Mouse (Mus musculus) limb, embryonic 11.5 days (tissue): ENCODE measurements around the gene L3mbtl1. TPM values are rescaled to one million over a fixed set of nuclear protein-coding genes. Genes with fewer than 3 reads are reported as not detected.

ENCODE experiments used
- ATAC-seq: fragments of 200-750 bp; cut with Nextera tagmentation; 2 replicates; pipeline ENCODE4 v1.8.0; 2017; ENCODE audit warnings: low read depth; ENCODE audit not compliant: insufficient number of reproducible peaks, low FRiP score, low TSS enrichment
- DNase-seq: peaks from one replicate; pipeline ENCODE4 v3.0.0-alpha.2; 2015; ENCODE audit warnings: low spot score
- H3K27ac ChIP-seq: fragments of 300-500 bp; sonication (generic); replicated peaks from 2 replicates; pipeline ENCODE4 v1.5.1; 2014; ENCODE audit warnings: low read depth, mild to moderate bottlenecking, low read length
- H3K27me3 ChIP-seq: fragments of 300-500 bp; sonication (generic); 2 replicates; pipeline ENCODE4 v1.6.1; 2014; ENCODE audit warnings: mild to moderate bottlenecking, low read length, mixed read lengths; ENCODE audit not compliant: control insufficient read depth, insufficient read depth
- H3K36me3 ChIP-seq: fragments of 300-500 bp; sonication (generic); 2 replicates; pipeline ENCODE4 v1.6.1; 2014; ENCODE audit warnings: mild to moderate bottlenecking, low read length, moderate library complexity, mixed read lengths; ENCODE audit not compliant: control insufficient read depth, insufficient read depth
- H3K4me1 ChIP-seq: fragments of 300-500 bp; sonication (generic); 2 replicates; pipeline ENCODE4 v1.6.1; 2014; ENCODE audit warnings: low read length, mixed read lengths; ENCODE audit not compliant: control insufficient read depth, insufficient read depth
- H3K4me2 ChIP-seq: fragments of 300-500 bp; sonication (generic); 2 replicates; pipeline ENCODE4 v1.6.1; 2014; ENCODE audit warnings: low read depth, mild to moderate bottlenecking, moderate library complexity; ENCODE audit not compliant: severe bottlenecking
- H3K4me3 ChIP-seq: fragments of 300-500 bp; sonication (generic); 2 replicates; pipeline ENCODE4 v1.5.1; 2014; ENCODE audit warnings: low read depth, low read length
- H3K9ac ChIP-seq: fragments of 300-500 bp; sonication (generic); 2 replicates; pipeline ENCODE4 v1.6.1; 2014; ENCODE audit warnings: mild to moderate bottlenecking, low read length
- H3K9me3 ChIP-seq: fragments of 300-500 bp; sonication (generic); 2 replicates; pipeline ENCODE4 v1.6.1; 2016; ENCODE audit warnings: low read length; ENCODE audit not compliant: control insufficient read depth
- WGBS: fragments of 180-500 bp; shearing (Covaris S2); extraction: QIAGEN DNeasy Blood & Tissue Kit; methylation state at CpG from one replicate; pipeline ENCODE4 v1.1.7; 2014; 5-methylcytosine and 5-hydroxymethylcytosine counted together
- polyA plus RNA-seq: library from polyadenylated mRNA; unstranded; fragments of >200 nt; fragmentation: Nextera tagmentation; extraction: Ambion mirVana; gene quantifications from 2 replicates; pipeline ENCODE4 v1.2.1, GENCODE M21; 2014

Gene L3mbtl1
- polyA plus RNA-seq, 1 experiment from 2014 or later = 0.17 TPM

GRCm38 (mm10) chr2:162948221-162948620 lies 4.9 kb downstream of the L3mbtl1 start:
- H3K9ac ChIP-seq = no peak overlapping the region
- DNase-seq (no peak), ATAC-seq (no peak)
- no peaks in the 10 kb centered on the region for H3K36me3 ChIP-seq
- 62% methylated on average over 14 of the region's 14 CpGs for WGBS
- peak overlapping the region; percentile 35; the same call in 1 of the 2 replicates for H3K4me2 ChIP-seq
- H3K27me3 ChIP-seq = 0 out of 2 replicates have a peak, but pooled peaks cover 2% of the 10 kb centered on the region
- H3K27ac ChIP-seq = no peak overlapping the region
- no peaks in the 10 kb centered on the region for H3K4me1 ChIP-seq
- H3K4me3 ChIP-seq = no peak overlapping the region
- H3K9me3 ChIP-seq = no peaks in the 10 kb centered on the region

DNA sequence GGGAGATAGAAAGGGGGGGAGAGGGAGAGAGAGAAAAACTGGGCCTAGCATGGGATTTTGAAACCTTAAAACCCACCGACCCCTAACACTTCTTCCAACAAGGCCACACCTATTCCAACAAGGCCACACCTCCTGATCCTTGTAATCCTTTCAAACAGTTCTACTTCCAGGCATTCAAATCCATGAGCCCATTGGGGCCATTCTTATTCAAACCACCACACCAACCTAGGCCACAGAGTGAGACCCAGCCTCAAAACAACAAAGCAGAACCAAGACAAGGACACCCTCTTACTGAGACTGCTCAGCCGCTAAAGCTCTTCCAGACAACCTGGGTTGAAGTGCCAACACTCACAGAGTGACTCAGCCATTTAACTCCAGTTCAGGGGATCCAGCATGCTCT lies 7.5 kb downstream of the L3mbtl1 start:
- H3K36me3 ChIP-seq = no peaks in the 10 kb centered on the region
- no peaks in the 10 kb centered on the region for H3K27me3 ChIP-seq
- no peaks in the 10 kb centered on the region for H3K9me3 ChIP-seq
- WGBS = 87% methylated on average over 2 of the region's 2 CpGs
- H3K4me1 ChIP-seq = no peaks in the 10 kb centered on the region
- DNase-seq = no peak
- H3K4me3 ChIP-seq = no peak overlapping the region
- ATAC-seq = no peak
- no peak overlapping the region for H3K9ac ChIP-seq
- H3K27ac ChIP-seq = no peak overlapping the region
- H3K4me2 ChIP-seq = no peak overlapping the region

GRCm38 (mm10) chr2:162956843-162957242 lies 13.6 kb downstream of the L3mbtl1 start:
- no peak overlapping the region for H3K27ac ChIP-seq
- WGBS = 95% methylated on average over 2 of the region's 2 CpGs

GRCm38 (mm10) chr2:162961321-162961720 lies 18.0 kb downstream of the L3mbtl1 start:
- DNase-seq (no peak), ATAC-seq (no peak)
- no peaks in the 10 kb centered on the region for H3K4me1 ChIP-seq
- H3K4me2 ChIP-seq = no peak overlapping the region
- H3K27me3 ChIP-seq = no peaks in the 10 kb centered on the region
- no peak overlapping the region for H3K4me3 ChIP-seq
- no peaks in the 10 kb centered on the region for H3K36me3 ChIP-seq
- WGBS = 73% methylated on average over 9 of the region's 10 CpGs
- no peak overlapping the region for H3K9ac ChIP-seq
- H3K27ac ChIP-seq = no peak overlapping the region
- H3K9me3 ChIP-seq = no peaks in the 10 kb centered on the region

More at GRCm38 (mm10) chr2:162956843-162957242, 13.6 kb downstream of the L3mbtl1 start:
- no peak overlapping the region for H3K4me3 ChIP-seq
- no peaks in the 10 kb centered on the region for H3K9me3 ChIP-seq
- no peak overlapping the region for H3K9ac ChIP-seq
- no peaks in the 10 kb centered on the region for H3K36me3 ChIP-seq
- ATAC-seq (no peak), DNase-seq (no peak)
- H3K4me2 ChIP-seq = no peak overlapping the region
- no peaks in the 10 kb centered on the region for H3K27me3 ChIP-seq
- no peaks in the 10 kb centered on the region for H3K4me1 ChIP-seq

- Histone ChIP-seq H3K27ac (no peak overlapping the region), H3K9me3 (no peaks in the 10 kb centered on the region), H3K36me3 (no peaks in the 10 kb centered on the region), H3K4me2 (no peak overlapping the region), H3K27me3 (no peaks in the 10 kb centered on the region), H3K9ac (no peak overlapping the region), H3K4me1 (no peaks in the 10 kb centered on the region), H3K4me3 (no peak overlapping the region)
- ATAC-seq (no peak), DNase-seq (no peak)
- WGBS = 93% methylated on average over 2 of the region's 2 CpGs
These were observed 23.5 kb downstream of the L3mbtl1 start for GRCm38 (mm10) chr2:162966734-162967133.

- DNase-seq (peak; percentile 64), ATAC-seq (no peak; the same call in 1 of the 2 replicates)
- Histone ChIP-seq H3K4me1 (no peaks in the 10 kb centered on the region), H3K4me3 (no peak overlapping the region), H3K9ac (no peak overlapping the region), H3K4me2 (no peak overlapping the region), H3K36me3 (no peaks in the 10 kb centered on the region), H3K27ac (no peak overlapping the region), H3K9me3 (no peaks in the 10 kb centered on the region), H3K27me3 (no peaks in the 10 kb centered on the region)
- WGBS = 8% methylated on average over 5 of the region's 5 CpGs
These were observed 25.1 kb downstream of the L3mbtl1 start for GRCm38 (mm10) chr2:162968357-162968756.

- ATAC-seq (no peak), DNase-seq (no peak)
- Histone ChIP-seq H3K4me3 (no peak overlapping the region), H3K9ac (no peak overlapping the region), H3K4me1 (no peaks in the 10 kb centered on the region), H3K27me3 (no peaks in the 10 kb centered on the region), H3K27ac (no peak overlapping the region), H3K36me3 (no peaks in the 10 kb centered on the region), H3K4me2 (no peak overlapping the region), H3K9me3 (no peaks in the 10 kb centered on the region)
- 82% methylated on average over 3 of the region's 3 CpGs for WGBS
These were observed 25.8 kb downstream of the L3mbtl1 start for GRCm38 (mm10) chr2:162969101-162969500.

- WGBS = 84% methylated on average over 6 of the region's 6 CpGs
- no peaks in the 10 kb centered on the region for H3K27me3 ChIP-seq
- no peak for ATAC-seq
These were observed 27.6 kb downstream of the L3mbtl1 start for GRCm38 (mm10) chr2:162970896-162971295.

DNA sequence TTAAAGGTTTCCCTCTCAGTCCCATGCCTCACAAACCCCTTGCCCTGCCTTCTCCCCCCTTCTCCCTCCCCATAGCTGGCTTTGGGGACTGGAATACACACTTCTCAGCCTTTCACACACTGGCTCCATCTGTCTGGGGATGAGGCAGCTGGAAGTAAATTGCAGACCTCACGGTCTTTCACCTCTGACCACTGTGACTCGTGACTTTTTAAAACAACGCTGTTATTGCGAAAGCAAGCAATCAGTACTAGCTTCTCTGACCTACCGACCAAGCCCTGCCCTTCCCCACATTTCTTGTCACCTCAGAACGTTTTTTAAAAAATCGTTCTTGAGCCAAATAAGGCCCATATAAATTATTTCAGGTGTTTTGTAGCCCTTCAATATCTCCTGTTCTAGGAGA lies 29.5 kb downstream of the L3mbtl1 start:
- no peak for ATAC-seq
- Histone ChIP-seq H3K27ac (no peak overlapping the region), H3K4me2 (no peak overlapping the region), H3K9me3 (no peaks in the 10 kb centered on the region), H3K9ac (no peak overlapping the region), H3K4me1 (no peaks in the 10 kb centered on the region), H3K27me3 (no peaks in the 10 kb centered on the region), H3K4me3 (no peak overlapping the region), H3K36me3 (no peaks in the 10 kb centered on the region)
- no peak for DNase-seq
- WGBS = 65% methylated on average over 7 of the region's 7 CpGs

More at GRCm38 (mm10) chr2:162970896-162971295, 27.6 kb downstream of the L3mbtl1 start:
- Histone ChIP-seq H3K9me3 (no peaks in the 10 kb centered on the region), H3K27ac (no peak overlapping the region), H3K36me3 (no peaks in the 10 kb centered on the region), H3K4me3 (no peak overlapping the region), H3K4me2 (no peak overlapping the region), H3K9ac (no peak overlapping the region), H3K4me1 (no peaks in the 10 kb centered on the region)
- DNase-seq = no peak
